Mouse (Mus musculus) spleen, adult 18-20 months (tissue): ENCODE data around the gene Auh.

Experiments used
- DNase-seq, 2 experiments: peaks; one replicate each; pipeline ENCODE4 v3.0.0; 2022; ENCODE audit warnings: mixed read lengths in 2 of 2

Auh gene

DNA sequence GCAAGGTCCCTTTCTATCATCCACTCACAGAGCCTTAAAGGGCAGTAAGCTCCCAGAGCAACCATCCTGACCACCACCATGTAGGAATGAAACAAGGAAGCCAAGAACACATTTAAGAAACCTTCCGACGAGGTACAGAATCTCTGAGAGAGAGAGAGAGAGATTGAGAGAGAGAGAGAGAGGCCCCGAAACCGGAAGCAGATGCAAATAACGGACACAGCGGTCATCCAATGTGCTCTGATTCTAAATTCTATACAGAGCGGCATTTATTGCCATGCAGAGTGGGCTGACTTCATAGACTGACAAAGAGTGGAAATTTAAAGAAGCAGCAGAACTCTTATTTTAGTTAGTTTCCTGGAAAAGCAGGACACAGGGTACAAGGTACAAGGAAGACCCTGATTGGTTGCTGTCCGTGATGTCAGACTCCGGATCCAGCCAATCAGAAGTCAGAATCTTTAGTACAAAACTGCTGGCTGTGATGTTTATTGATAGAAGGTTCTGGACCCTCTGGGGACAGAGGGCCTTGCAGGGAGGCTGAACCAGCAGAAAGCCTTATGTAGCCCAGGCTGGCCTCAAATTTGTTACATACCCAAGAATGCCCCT lies 137.1 kb downstream of the Auh start:
- no peak for DNase-seq

DNA sequence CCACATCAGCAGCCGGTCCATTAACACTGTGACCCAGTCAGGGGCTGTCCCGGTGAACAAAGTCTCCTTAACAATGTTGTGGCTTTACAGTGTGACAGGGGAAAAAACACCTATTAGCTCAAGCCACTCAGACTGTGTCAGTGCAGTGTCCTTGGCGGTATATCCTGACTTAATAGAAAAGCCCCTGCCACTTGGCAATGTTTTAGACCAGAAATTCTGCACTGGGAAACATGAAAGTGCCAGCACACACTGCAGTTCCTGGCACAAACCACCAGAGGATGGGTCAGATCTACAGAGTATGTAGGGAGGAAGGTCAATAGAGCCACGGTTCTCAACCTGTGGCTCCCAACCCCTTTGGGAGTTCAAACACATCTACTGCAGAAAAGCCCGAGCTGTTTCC lies 138.6 kb downstream of the Auh start:
- DNase-seq: no peak
